Mouse (Mus musculus): ENCODE measurements around the gene Xrcc6.

GRCm38 (mm10) chr15:81954716-81955115 lies 32.9 kb upstream of the Xrcc6 start:
- TF ChIP-seq POLR2A (IDR thresholded peaks at IDR 0.05; ENCODE audit: insufficient read depth, low read depth, low read length) (no peak), CTCF (IDR thresholded peaks at IDR 0.05) (no peak)

Data from heart, adult 2 months (tissue).